ENCODE assay signal across 21 mouse cellular contexts in genomic region chr7:134007942-134008361, GRCm38 (mm10).
A peak's percentile ranks its signal among the peaks of the same experiment; 100 is the strongest.
DNase-seq lines count a peak whose midpoint lies in the region; ATAC-seq and TF ChIP-seq lines count a peak whose summit lies in the region.
"Had no signal": no experiment of that assay in that cellular context is flagged by ENCODE, and none has a peak within 500 bp of the region (broad histone marks: within the 10 kb centered on the region; RNA-seq: fewer than 3 reads in every experiment).

No protein-coding gene starts in this region.

- intact Hi-C loops in left cerebral cortex, adult 2 months (cut with DNase I), result no loop called here

- H3K27me3 ChIP-seq in lung, embryonic 16.5 days (ENCODE audit: control insufficient read depth, insufficient read depth, low read depth, low read length), result no peaks in the 10 kb centered on the region
- H3K27me3 ChIP-seq in embryonic facial prominence, embryonic 10.5 days (replicated peaks; ENCODE audit: low read depth, poor library complexity, severe bottlenecking), result no peaks in the 10 kb centered on the region
- H3K27me3 ChIP-seq in myocyte (ENCODE audit: control insufficient read depth, insufficient read depth, insufficient read length), result no peaks in the 10 kb centered on the region
- H3K27me3 ChIP-seq in intestine, embryonic 15.5 days (replicated peaks), result no peaks in the 10 kb centered on the region
- H3K27me3 ChIP-seq: forebrain, embryonic 13.5 days; heart, embryonic 12.5 days; hindbrain, embryonic 15.5 days had no signal

- 75% methylated on average over 3 of the region's 3 CpGs for WGBS in lung, embryonic 16.5 days
- 78% methylated on average over 3 of the region's 3 CpGs for WGBS in lung, adult 2 months
- WGBS in embryonic facial prominence, embryonic 10.5 days, result 72% methylated on average over 3 of the region's 3 CpGs
- 54% methylated on average over 3 of the region's 3 CpGs for WGBS in intestine, embryonic 15.5 days

- no peak overlapping the region for H3ac ChIP-seq in myocyte (ENCODE audit: control insufficient read depth, insufficient read length)

- H3K27ac ChIP-seq in lung, embryonic 16.5 days (ENCODE audit: low read length), result no peak overlapping the region
- 0 out of 2 replicates have a peak overlapping the region, but pooled peaks have one; percentile 30 for H3K27ac ChIP-seq in embryonic facial prominence, embryonic 10.5 days (replicated peaks)
- H3K27ac ChIP-seq in left cerebral cortex, adult 2 months, result no peak overlapping the region
- H3K27ac ChIP-seq in intestine, embryonic 15.5 days, result no peak overlapping the region
- H3K27ac ChIP-seq: forebrain, embryonic 13.5 days; hindbrain, embryonic 10.5 days; hindbrain, embryonic 15.5 days had no signal

- H3K4me2 ChIP-seq in lung, embryonic 16.5 days (ENCODE audit: low read depth, low read length), result no peak overlapping the region
- H3K4me2 ChIP-seq in myocyte (ENCODE audit: low read depth), result peak overlapping the region; percentile 59
- no peak overlapping the region for H3K4me2 ChIP-seq in intestine, embryonic 15.5 days (replicated peaks)
- H3K4me2 ChIP-seq: forebrain, embryonic 13.5 days; heart, embryonic 12.5 days; hindbrain, embryonic 15.5 days had no signal

- no peak overlapping the region for H3K4me3 ChIP-seq in lung, embryonic 16.5 days (ENCODE audit: low read length)
- H3K4me3 ChIP-seq in lung, adult 2 months (replicated peaks; ENCODE audit: extremely low read depth, low read depth, low read length), result no peak overlapping the region
- no peak overlapping the region for H3K4me3 ChIP-seq in embryonic facial prominence, embryonic 10.5 days
- no peak overlapping the region for H3K4me3 ChIP-seq in myocyte
- H3K4me3 ChIP-seq in left cerebral cortex, adult 2 months, result no peak overlapping the region
- no peak overlapping the region for H3K4me3 ChIP-seq in intestine, embryonic 15.5 days (replicated peaks)
- H3K4me3 ChIP-seq: forebrain, embryonic 13.5 days; heart, embryonic 12.5 days; hindbrain, embryonic 10.5 days; hindbrain, embryonic 15.5 days had no signal

- peaks cover 14% of the 10 kb centered on the region for H3K36me3 ChIP-seq in lung, embryonic 16.5 days (ENCODE audit: control insufficient read depth, insufficient read depth, low read length)
- no peaks in the 10 kb centered on the region; the same call in 1 of the 2 replicates for H3K36me3 ChIP-seq in embryonic facial prominence, embryonic 10.5 days (replicated peaks)
- H3K36me3 ChIP-seq in myocyte (ENCODE audit: control insufficient read depth, insufficient read depth), result no peaks in the 10 kb centered on the region
- H3K36me3 ChIP-seq in intestine, embryonic 15.5 days, result 0 out of 2 replicates have a peak, but pooled peaks cover 3% of the 10 kb centered on the region
- H3K36me3 ChIP-seq: hindbrain, embryonic 10.5 days; hindbrain, embryonic 15.5 days had no signal

- no peak overlapping the region for H3K9ac ChIP-seq in lung, embryonic 16.5 days (ENCODE audit: low read length)
- no peak overlapping the region for H3K9ac ChIP-seq in intestine, embryonic 15.5 days
- H3K9ac ChIP-seq: forebrain, embryonic 13.5 days; forebrain, postnatal 0 days; heart, embryonic 12.5 days; hindbrain, embryonic 15.5 days had no signal

- no peak for TF ChIP-seq POLR2A in lung, adult 2 months (IDR thresholded peaks at IDR 0.05; ENCODE audit: borderline replicate concordance, extremely low read depth, low read depth, low read length)
- no peak for TF ChIP-seq POLR2A in myocyte (IDR thresholded peaks at IDR 0.05; ENCODE audit: insufficient read length, low read depth)

- DNase-seq in lung, adult 2 months, result no peak
- peak; percentile 71 for DNase-seq in NIH3T3 (ENCODE audit: low read depth)
- DNase-seq in embryonic facial prominence, embryonic 10.5 days (ENCODE audit: low spot score), result no peak
- no peak for DNase-seq in cerebellum, adult 9-11 months
- no peak for DNase-seq in left cerebral cortex, adult 2 months (ENCODE audit: extremely low spot score in 1 of 2, low spot score in 2 of 2)
- DNase-seq: adrenal gland, postnatal 25 days; B cell, adult 2 months; cerebellum, adult 11 months; cerebellum, postnatal 10 days; forebrain, postnatal 0 days; gastrocnemius, postnatal 14 days; kidney, adult 11 months; kidney, adult 9 months had no signal

- H3K79me2 ChIP-seq in myocyte (ENCODE audit: control insufficient read depth, insufficient read depth), result no peaks in the 10 kb centered on the region

- ATAC-seq in lung, embryonic 16.5 days (ENCODE audit: low read depth), result peak; percentile 17; the same call in 1 of the 2 replicates
- ATAC-seq in intestine, embryonic 15.5 days, result no peak
- ATAC-seq: forebrain, embryonic 13.5 days; forebrain, postnatal 0 days; inflammation-experienced regulatory T-cells, adult 6 months had no signal

- TF ChIP-seq CTCF in lung, adult 2 months (IDR thresholded peaks at IDR 0.05; ENCODE audit: insufficient read depth, low read length), result no peak
- TF ChIP-seq CTCF in left cerebral cortex, adult 2 months (IDR thresholded peaks at IDR 0.05), result no peak

- H3K9me3 ChIP-seq in lung, embryonic 16.5 days (ENCODE audit: control insufficient read depth, low read length), result peaks cover 4% of the 10 kb centered on the region
- H3K9me3 ChIP-seq in embryonic facial prominence, embryonic 10.5 days, result peaks cover 5% of the 10 kb centered on the region; the same call in 1 of the 2 replicates
- no peaks in the 10 kb centered on the region for H3K9me3 ChIP-seq in intestine, embryonic 15.5 days
- H3K9me3 ChIP-seq: hindbrain, embryonic 15.5 days had no signal

- H3K4me1 ChIP-seq in lung, embryonic 16.5 days (replicated peaks; ENCODE audit: control insufficient read depth, insufficient read depth, low read length), result peaks cover 5% of the 10 kb centered on the region
- no peaks in the 10 kb centered on the region; the same call in 1 of the 2 replicates for H3K4me1 ChIP-seq in lung, adult 2 months (ENCODE audit: control insufficient read depth, insufficient read depth, low read length)
- no peaks in the 10 kb centered on the region for H3K4me1 ChIP-seq in embryonic facial prominence, embryonic 10.5 days
- no peaks in the 10 kb centered on the region for H3K4me1 ChIP-seq in intestine, embryonic 15.5 days (replicated peaks)
- H3K4me1 ChIP-seq: forebrain, embryonic 13.5 days; hindbrain, embryonic 15.5 days had no signal

TF ChIP-seq in myocyte, 11 proteins besides CTCF, POLR2A, EP300 and RAD21:
- TF ChIP-seq E2F4 (IDR thresholded peaks at IDR 0.05; ENCODE audit: insufficient read depth), result no peak
- TF ChIP-seq MYOD1 (IDR thresholded peaks at IDR 0.05; ENCODE audit: control insufficient read depth in 1 of 3, insufficient read length in 2 of 3, low read depth in 2 of 3), result peak in 2 of 3 experiments; percentile 52 to 69
- TF ChIP-seq MAX (IDR thresholded peaks at IDR 0.05; ENCODE audit: low read depth), result no peak
- TF ChIP-seq CEBPB (IDR thresholded peaks at IDR 0.05; ENCODE audit: insufficient read depth, poor library complexity, severe bottlenecking), result no peak
- TF ChIP-seq TCF12 (IDR thresholded peaks at IDR 0.05; ENCODE audit: insufficient read depth, poor library complexity, severe bottlenecking), result peak; percentile 20
- no peak for TF ChIP-seq REST (IDR thresholded peaks at IDR 0.05; ENCODE audit: insufficient read depth, insufficient read length)
- no peak for TF ChIP-seq TCF3 (IDR thresholded peaks at IDR 0.05; ENCODE audit: insufficient read length, low read depth)
- no peak for TF ChIP-seq POLR2AphosphoS2 (IDR thresholded peaks at IDR 0.05; ENCODE audit: insufficient read length, low read depth)
- peak in 2 of 3 experiments; percentile 40 to 65 for TF ChIP-seq MYOG (IDR thresholded peaks at IDR 0.05; ENCODE audit: control insufficient read depth in 1 of 3, insufficient read depth in 1 of 3, insufficient read length in 2 of 3, low read depth in 2 of 3)
- TF ChIP-seq USF1 (IDR thresholded peaks at IDR 0.05; ENCODE audit: low read depth), result peak; percentile 2
- peak; percentile 96 for TF ChIP-seq SRF (IDR thresholded peaks at IDR 0.05; ENCODE audit: control insufficient read depth, insufficient read length, low read depth)
